Mouse (Mus musculus): ENCODE results near the gene Psmd1.

- TF ChIP-seq CTCF (IDR thresholded peaks at IDR 0.05; ENCODE audit: control insufficient read depth, insufficient read depth, low read length) (no peak), POLR2A (IDR thresholded peaks at IDR 0.05; ENCODE audit: borderline replicate concordance, control insufficient read depth, low read depth, low read length) (no peak)
Observed at GRCm38 (mm10) chr1:86141081-86141480, 76.9 kb downstream of the Psmd1 start.

Measured in bone marrow, adult 2 months (tissue).